Mouse (Mus musculus): ENCODE results near the gene Bglap2. TPM values are rescaled to one million over a fixed set of nuclear protein-coding genes. Genes with fewer than 3 reads are reported as not detected.

Gene Bglap2
- polyA plus RNA-seq, 1 experiment from 2014 or later, result not detected

GRCm38 (mm10) chr3:88336058-88337013 is 42.2 kb downstream of the Bglap2 start, which contains the start of the genes Tmem79 and Smg5:
Tmem79 (minus strand) TSS chr3:88336148.
Smg5 (plus strand) TSS chr3:88336260.
- H3K36me3 ChIP-seq (replicated peaks; ENCODE audit: insufficient read depth, low read length), result peaks cover 4% of the 10 kb centered on the region; the same call in 1 of the 2 replicates
- ATAC-seq (peak; percentile 92), DNase-seq (peak; percentile 96)
- H3K4me3 ChIP-seq (ENCODE audit: low read depth, low read length), result peak within 1 kb of the TSS; percentile 92
- 1% methylated on average over 48 of the region's 66 CpGs for WGBS (ENCODE audit: insufficient replicate concordance)
- H3K4me2 ChIP-seq (ENCODE audit: low read depth, low read length), result peak within 1 kb of the TSS; percentile 78
- H3K9me3 ChIP-seq (ENCODE audit: low read length), result no peaks in the 10 kb centered on the region
- peaks cover 37% of the 10 kb centered on the region for H3K4me1 ChIP-seq (ENCODE audit: insufficient read depth)
- H3K27me3 ChIP-seq (ENCODE audit: insufficient read depth, low read length), result no peaks in the 10 kb centered on the region
- TF ChIP-seq CTCF (IDR thresholded peaks at IDR 0.05; ENCODE audit: low read depth) (no peak), EP300 (IDR thresholded peaks at IDR 0.05; ENCODE audit: low read depth) (peak; percentile 83)
- peak within 1 kb of the TSS; percentile 98 for H3K27ac ChIP-seq (ENCODE audit: low read depth)
- H3K9ac ChIP-seq (replicated peaks), result peak within 1 kb of the TSS; percentile 90

GRCm38 (mm10) chr3:88335436-88336053 is 43.0 kb downstream of the Bglap2 start:
- Histone ChIP-seq H3K27me3 (ENCODE audit: insufficient read depth, low read length) (no peaks in the 10 kb centered on the region), H3K27ac (ENCODE audit: low read depth) (peak overlapping the region; percentile 98), H3K36me3 (replicated peaks; ENCODE audit: insufficient read depth, low read length) (0 out of 2 replicates have a peak, but pooled peaks cover under 1% of the 10 kb centered on the region), H3K9me3 (ENCODE audit: low read length) (no peaks in the 10 kb centered on the region), H3K4me3 (ENCODE audit: low read depth, low read length) (peak overlapping the region; percentile 92), H3K9ac (replicated peaks) (peak overlapping the region; percentile 90), H3K4me2 (ENCODE audit: low read depth, low read length) (peak overlapping the region; percentile 78), H3K4me1 (ENCODE audit: insufficient read depth) (peaks cover 37% of the 10 kb centered on the region)
- peak; percentile 42 for ATAC-seq
- DNase-seq, result no peak
- TF ChIP-seq EP300 (IDR thresholded peaks at IDR 0.05; ENCODE audit: low read depth), result no peak
- no peak for TF ChIP-seq CTCF (IDR thresholded peaks at IDR 0.05; ENCODE audit: low read depth)
- WGBS (ENCODE audit: insufficient replicate concordance), result under 1% methylated on average over 27 of the region's 27 CpGs

- peak overlapping the region; percentile 98 for H3K27ac ChIP-seq (ENCODE audit: low read depth)
- peaks cover 37% of the 10 kb centered on the region for H3K4me1 ChIP-seq (ENCODE audit: insufficient read depth)
Measured at GRCm38 (mm10) chr3:88334902-88335435, 43.5 kb downstream of the Bglap2 start.

GRCm38 (mm10) chr3:88334029-88334658 is 44.4 kb downstream of the Bglap2 start:
- TF ChIP-seq CTCF (IDR thresholded peaks at IDR 0.05; ENCODE audit: low read depth) (no peak), EP300 (IDR thresholded peaks at IDR 0.05; ENCODE audit: low read depth) (no peak)
- Histone ChIP-seq H3K9me3 (ENCODE audit: low read length) (no peaks in the 10 kb centered on the region), H3K4me2 (ENCODE audit: low read depth, low read length) (peak overlapping the region; percentile 78), H3K9ac (replicated peaks) (peak overlapping the region; percentile 41), H3K27ac (ENCODE audit: low read depth) (peak overlapping the region; percentile 34; the same call in 1 of the 2 replicates), H3K27me3 (ENCODE audit: insufficient read depth, low read length) (no peaks in the 10 kb centered on the region), H3K4me1 (ENCODE audit: insufficient read depth) (peaks cover 33% of the 10 kb centered on the region), H3K4me3 (ENCODE audit: low read depth, low read length) (0 out of 2 replicates have a peak overlapping the region, but pooled peaks have one; percentile 92), H3K36me3 (replicated peaks; ENCODE audit: insufficient read depth, low read length) (peaks cover 4% of the 10 kb centered on the region; the same call in 1 of the 2 replicates)
- WGBS (ENCODE audit: insufficient replicate concordance), result 59% methylated on average over 12 of the region's 12 CpGs
- DNase-seq, result no peak
- ATAC-seq, result no peak

More at GRCm38 (mm10) chr3:88334902-88335435, 43.5 kb downstream of the Bglap2 start:
- TF ChIP-seq CTCF (IDR thresholded peaks at IDR 0.05; ENCODE audit: low read depth) (no peak), EP300 (IDR thresholded peaks at IDR 0.05; ENCODE audit: low read depth) (no peak)
- peak overlapping the region; percentile 90 for H3K9ac ChIP-seq (replicated peaks)
- no peak for ATAC-seq
- H3K4me2 ChIP-seq (ENCODE audit: low read depth, low read length), result peak overlapping the region; percentile 78
- 21% methylated on average over 3 of the region's 3 CpGs for WGBS (ENCODE audit: insufficient replicate concordance)
- no peaks in the 10 kb centered on the region for H3K9me3 ChIP-seq (ENCODE audit: low read length)
- no peak for DNase-seq
- peak overlapping the region; percentile 92 for H3K4me3 ChIP-seq (ENCODE audit: low read depth, low read length)
- H3K27me3 ChIP-seq (ENCODE audit: insufficient read depth, low read length), result no peaks in the 10 kb centered on the region
- no peaks in the 10 kb centered on the region for H3K36me3 ChIP-seq (replicated peaks; ENCODE audit: insufficient read depth, low read length)

GRCm38 (mm10) chr3:88331282-88331681 is 47.2 kb downstream of the Bglap2 start:
- H3K27ac ChIP-seq (ENCODE audit: low read depth), result no peak overlapping the region
- TF ChIP-seq CTCF (IDR thresholded peaks at IDR 0.05; ENCODE audit: low read depth) (peak; percentile 86), EP300 (IDR thresholded peaks at IDR 0.05; ENCODE audit: low read depth) (no peak)
- no peak overlapping the region for H3K4me3 ChIP-seq (ENCODE audit: low read depth, low read length)
- no peaks in the 10 kb centered on the region for H3K9me3 ChIP-seq (ENCODE audit: low read length)
- 7% methylated on average over 2 of the region's 2 CpGs for WGBS (ENCODE audit: insufficient replicate concordance)
- H3K4me2 ChIP-seq (ENCODE audit: low read depth, low read length), result no peak overlapping the region
- ATAC-seq (no peak), DNase-seq (peak; percentile 74)
- H3K9ac ChIP-seq (replicated peaks), result no peak overlapping the region
- H3K36me3 ChIP-seq (replicated peaks; ENCODE audit: insufficient read depth, low read length), result peaks cover 13% of the 10 kb centered on the region
- H3K4me1 ChIP-seq (ENCODE audit: insufficient read depth), result peaks cover 17% of the 10 kb centered on the region
- no peaks in the 10 kb centered on the region for H3K27me3 ChIP-seq (ENCODE audit: insufficient read depth, low read length)

Data from liver, postnatal 0 days (tissue).